Mouse (Mus musculus) stomach, postnatal 0 days (tissue): ENCODE data around the gene Ppp2r5d. TPM values are rescaled to one million over a fixed set of nuclear protein-coding genes. Genes with fewer than 3 reads are reported as not detected.

Source experiments
- ATAC-seq: fragments of 200-750 bp; cut with Nextera tagmentation; 2 replicates; pipeline ENCODE4 v1.8.0; 2017; ENCODE audit not compliant: low FRiP score, low TSS enrichment
- DNase-seq: peaks from one replicate; pipeline ENCODE4 v3.0.0-alpha.2; 2016; ENCODE audit warnings: low spot score
- H3K27ac ChIP-seq: fragments of 300-500 bp; sonication (generic); replicated peaks from 2 replicates; pipeline ENCODE4 v1.5.1; 2014; ENCODE audit warnings: mild to moderate bottlenecking, control low read depth
- H3K27me3 ChIP-seq: fragments of 300-500 bp; sonication (generic); 2 replicates; pipeline ENCODE4 v1.6.1; 2014; ENCODE audit warnings: low read length; ENCODE audit not compliant: control insufficient read depth, insufficient read depth
- H3K36me3 ChIP-seq: fragments of 300-500 bp; sonication (generic); 2 replicates; pipeline ENCODE4 v1.6.1; 2014; ENCODE audit warnings: low read length, mixed read lengths; ENCODE audit not compliant: control insufficient read depth, insufficient read depth
- H3K4me1 ChIP-seq: fragments of 300-500 bp; sonication (generic); replicated peaks from 2 replicates; pipeline ENCODE4 v1.6.1; 2014; ENCODE audit warnings: antibody characterized with exemption; ENCODE audit not compliant: control insufficient read depth, insufficient read depth
- H3K4me2 ChIP-seq: fragments of 300-500 bp; sonication (generic); replicated peaks from 2 replicates; pipeline ENCODE4 v1.6.1; 2014; ENCODE audit warnings: low read depth, mild to moderate bottlenecking, control low read depth, moderate library complexity
- H3K4me3 ChIP-seq: fragments of 300-500 bp; sonication (generic); 2 replicates; pipeline ENCODE4 v1.5.1; 2014; ENCODE audit warnings: low read depth, low read length, control low read depth
- H3K9ac ChIP-seq: fragments of 300-500 bp; sonication (generic); 2 replicates; pipeline ENCODE4 v1.6.1; 2014; ENCODE audit warnings: mild to moderate bottlenecking, low read length, control low read depth, mixed read lengths
- H3K9me3 ChIP-seq: fragments of 300-500 bp; sonication (generic); 2 replicates; pipeline ENCODE4 v1.6.1; 2016; ENCODE audit warnings: low read length; ENCODE audit not compliant: control insufficient read depth
- CTCF ChIP-seq: IDR thresholded peaks from 2 replicates; pipeline ENCODE4 v1.5.1; 2016; ENCODE audit warnings: antibody characterized with exemption, low read depth, mild to moderate bottlenecking, moderate library complexity
- EP300 ChIP-seq: optimal IDR thresholded peaks from 2 replicates; pipeline ENCODE3; 2016; ENCODE audit warnings: antibody characterized with exemption
- WGBS: fragments of 180-500 bp; shearing (Covaris S2); extraction: QIAGEN DNeasy Blood & Tissue Kit; methylation state at CpG from one replicate; pipeline ENCODE4 v1.1.7; 2014; 5-methylcytosine and 5-hydroxymethylcytosine counted together
- polyA plus RNA-seq: library from polyadenylated mRNA; unstranded; fragments of >200 nt; fragmentation: Nextera tagmentation; extraction: Ambion mirVana; gene quantifications from 2 replicates; pipeline ENCODE4 v1.2.1, GENCODE M21; 2015

Gene Ppp2r5d
- polyA plus RNA-seq: 27.2 and 30.3 TPM in 2 replicates

- ATAC-seq: peak; percentile 97
- Histone ChIP-seq H3K9ac (peak within 1 kb of the TSS; percentile 85), H3K4me2 (peak within 1 kb of the TSS; percentile 80), H3K9me3 (no peaks in the 10 kb centered on the region), H3K36me3 (no peaks in the 10 kb centered on the region), H3K4me1 (peaks cover 5% of the 10 kb centered on the region; the same call in 1 of the 2 replicates), H3K4me3 (peak within 1 kb of the TSS; percentile 82), H3K27me3 (no peaks in the 10 kb centered on the region), H3K27ac (peak within 1 kb of the TSS; percentile 92)
- DNase-seq: peak; percentile 98
- under 1% methylated on average over 48 of the region's 48 CpGs for WGBS
- TF ChIP-seq EP300 (no peak), CTCF (0 out of 2 replicates have a peak, but pooled peaks have one; percentile 10)
Measured at GRCm38 (mm10) chr17:46704887-46705835, at the start of gene Ppp2r5d. Gene Ppp2r5d, minus strand, starts transcription at chr17:46705111.

DNA sequence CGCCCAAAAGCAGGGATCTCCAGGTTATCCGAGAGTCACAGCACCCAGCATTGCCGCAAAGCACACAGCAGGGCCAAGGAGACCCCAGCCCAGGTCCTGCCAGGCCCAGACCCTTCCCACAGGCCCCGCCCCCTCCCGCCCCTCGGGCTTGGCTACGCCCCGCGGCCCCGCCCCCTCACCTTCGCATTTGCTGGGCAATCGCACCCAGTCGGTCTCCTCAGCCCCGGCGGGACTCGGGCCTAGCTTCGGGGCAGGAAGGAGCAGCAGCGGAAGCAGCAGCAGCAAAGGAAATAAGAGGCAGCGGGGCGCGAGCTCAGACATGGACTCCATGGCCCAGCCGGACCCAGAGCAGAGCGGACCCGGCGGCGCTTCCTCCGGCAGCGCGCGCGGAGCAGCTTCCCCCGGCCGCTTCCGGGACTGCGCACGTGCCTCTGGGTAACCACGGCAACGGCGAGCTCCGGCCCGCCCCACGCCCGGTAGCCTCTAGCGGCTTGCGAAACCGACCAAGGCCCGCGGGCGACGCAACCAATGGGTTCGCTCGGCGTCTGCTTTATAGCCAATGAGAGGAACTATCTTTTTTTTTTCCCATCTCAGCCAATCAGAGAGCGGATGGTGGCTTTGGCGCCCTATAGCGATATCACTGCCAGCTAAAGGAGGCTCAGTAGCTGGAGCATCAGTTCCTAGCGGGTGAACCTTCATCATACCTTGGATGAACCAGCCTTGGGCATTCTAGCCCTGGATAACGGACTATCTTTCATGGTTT lies 47.1 kb upstream of the Ppp2r5d start, which contains the start of gene Cnpy3:
Gene Cnpy3 (minus strand): TSS at position 421 of the 763 bp plus-strand sequence.
- H3K4me2 ChIP-seq: peak within 1 kb of the TSS; percentile 61
- no peaks in the 10 kb centered on the region for H3K27me3 ChIP-seq
- no peaks in the 10 kb centered on the region for H3K36me3 ChIP-seq
- H3K9me3 ChIP-seq: no peaks in the 10 kb centered on the region
- TF ChIP-seq EP300 (peak; percentile 79), CTCF (no peak)
- peak within 1 kb of the TSS; percentile 95 for H3K27ac ChIP-seq
- peak within 1 kb of the TSS; percentile 79 for H3K9ac ChIP-seq
- H3K4me3 ChIP-seq: peak within 1 kb of the TSS; percentile 80
- peak; percentile 99 for ATAC-seq
- H3K4me1 ChIP-seq: peaks cover 3% of the 10 kb centered on the region
- under 1% methylated on average over 53 of the region's 58 CpGs for WGBS
- DNase-seq: peak; percentile 99

- H3K4me2 ChIP-seq: peak overlapping the region; percentile 61
- peaks cover 3% of the 10 kb centered on the region for H3K4me1 ChIP-seq
- H3K4me3 ChIP-seq: peak overlapping the region; percentile 80
- H3K9ac ChIP-seq: peak overlapping the region; percentile 79
- DNase-seq (no peak), ATAC-seq (no peak; the same call in 1 of the 2 replicates)
- H3K27me3 ChIP-seq: no peaks in the 10 kb centered on the region
- H3K36me3 ChIP-seq: 0 out of 2 replicates have a peak, but pooled peaks cover 3% of the 10 kb centered on the region
- H3K9me3 ChIP-seq: no peaks in the 10 kb centered on the region
- WGBS: 16% methylated on average over 16 of the region's 16 CpGs
- no peak for TF ChIP-seq EP300
- no peak for TF ChIP-seq CTCF
- peak overlapping the region; percentile 95 for H3K27ac ChIP-seq
Measured at GRCm38 (mm10) chr17:46751056-46751793, 46.3 kb upstream of the Ppp2r5d start.

GRCm38 (mm10) chr17:46750580-46750979 lies 45.7 kb upstream of the Ppp2r5d start:
- no peak overlapping the region for H3K27ac ChIP-seq
- no peak for ATAC-seq
- TF ChIP-seq CTCF: no peak
- no peak for TF ChIP-seq EP300
- no peaks in the 10 kb centered on the region for H3K9me3 ChIP-seq
- H3K4me3 ChIP-seq: no peak overlapping the region
- peaks cover 3% of the 10 kb centered on the region for H3K4me1 ChIP-seq
- H3K9ac ChIP-seq: 0 out of 2 replicates have a peak overlapping the region, but pooled peaks have one; percentile 79
- 82% methylated on average over 4 of the region's 4 CpGs for WGBS
- DNase-seq: no peak
- no peaks in the 10 kb centered on the region for H3K27me3 ChIP-seq
- 0 out of 2 replicates have a peak, but pooled peaks cover 3% of the 10 kb centered on the region for H3K36me3 ChIP-seq
- H3K4me2 ChIP-seq: peak overlapping the region; percentile 61

DNA sequence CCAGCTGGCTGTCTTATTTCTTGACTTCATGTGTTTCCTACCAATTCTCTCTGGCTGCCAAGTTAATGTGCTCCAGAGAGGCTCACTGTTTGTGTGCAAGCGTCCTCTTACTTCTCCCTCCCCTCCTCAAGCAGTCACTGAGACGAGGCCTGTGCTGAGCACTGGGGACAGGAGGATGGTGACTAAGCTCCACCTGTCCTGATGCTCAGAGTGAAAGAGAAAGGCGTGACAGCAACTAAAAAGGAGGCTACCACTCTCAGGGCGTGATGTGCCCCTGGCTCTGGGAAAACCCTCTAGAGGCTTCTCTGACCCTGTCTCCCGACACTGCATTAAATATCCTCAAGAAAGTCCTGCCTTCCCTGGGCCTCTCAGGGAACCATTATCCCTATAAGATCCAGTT lies 44.4 kb upstream of the Ppp2r5d start:
- no peak for ATAC-seq
- TF ChIP-seq EP300: no peak
- no peak for TF ChIP-seq CTCF

More for the DNA sequence above, 44.4 kb upstream of the Ppp2r5d start:
- Histone ChIP-seq H3K27me3 (no peaks in the 10 kb centered on the region), H3K36me3 (0 out of 2 replicates have a peak, but pooled peaks cover 3% of the 10 kb centered on the region), H3K9ac (no peak overlapping the region), H3K4me1 (peaks cover 3% of the 10 kb centered on the region), H3K4me3 (no peak overlapping the region), H3K4me2 (no peak overlapping the region), H3K27ac (no peak overlapping the region), H3K9me3 (no peaks in the 10 kb centered on the region)
- WGBS: 93% methylated on average over 5 of the region's 5 CpGs
- DNase-seq: no peak
